Mouse (Mus musculus) lung, adult 18-20 months (tissue): ENCODE data around the gene Olfr671.
"Not testable (repeated sequence)": the region's sequence is repeated elsewhere in the genome, so short reads cannot be mapped to it uniquely, and the experiment has no call there.

ENCODE experiments used
- DNase-seq, 2 experiments: peaks; one replicate each; pipeline ENCODE4 v3.0.0; 2022; ENCODE audit warnings: mixed read lengths in 2 of 2

Olfr671 gene

DNA sequence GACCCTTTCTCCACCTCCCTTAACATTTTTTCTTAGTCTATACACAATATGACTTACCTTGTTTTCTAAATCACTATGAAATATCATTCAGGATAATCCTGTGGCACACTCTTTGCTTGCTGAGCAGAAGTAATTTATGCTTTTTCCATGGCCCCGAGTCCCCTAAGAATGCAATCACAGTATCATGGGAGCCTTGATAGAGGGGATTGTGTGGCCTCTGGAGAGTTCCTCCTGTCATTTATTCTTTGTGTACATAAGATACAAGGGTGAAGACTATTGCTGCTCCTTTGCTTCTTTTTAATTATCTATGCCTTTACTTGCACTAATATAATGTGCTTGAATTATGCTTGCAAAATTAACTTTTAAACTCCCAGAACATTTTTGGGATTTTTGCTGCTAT, at the start of gene Olfr671:
TSS of gene Olfr671 (minus strand) at position 101 of the 400 bp plus-strand sequence.
- no peak for DNase-seq

DNA sequence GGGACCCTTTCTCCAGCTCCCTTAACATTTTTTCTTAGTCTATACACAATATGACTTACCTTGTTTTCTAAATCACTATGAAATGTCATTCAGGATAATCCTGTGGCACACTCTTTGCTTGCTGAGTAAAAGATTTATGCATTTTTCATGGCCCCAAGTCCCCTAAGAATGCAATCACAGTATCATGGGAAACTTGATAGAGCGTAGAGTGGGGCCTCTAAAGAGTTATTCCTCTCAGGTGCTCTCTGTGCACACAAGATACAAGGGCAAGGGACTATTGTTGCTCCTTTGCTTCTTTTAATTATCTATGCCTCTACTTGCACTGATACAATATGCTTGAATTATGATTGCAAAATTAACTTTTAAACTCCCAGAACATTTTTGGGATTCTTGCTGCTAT, 49.4 kb upstream of the Olfr671 start, which contains the start of gene Olfr675:
TSS of gene Olfr675 (minus strand) at position 101 of the 400 bp plus-strand sequence.
- DNase-seq = no peak

DNA sequence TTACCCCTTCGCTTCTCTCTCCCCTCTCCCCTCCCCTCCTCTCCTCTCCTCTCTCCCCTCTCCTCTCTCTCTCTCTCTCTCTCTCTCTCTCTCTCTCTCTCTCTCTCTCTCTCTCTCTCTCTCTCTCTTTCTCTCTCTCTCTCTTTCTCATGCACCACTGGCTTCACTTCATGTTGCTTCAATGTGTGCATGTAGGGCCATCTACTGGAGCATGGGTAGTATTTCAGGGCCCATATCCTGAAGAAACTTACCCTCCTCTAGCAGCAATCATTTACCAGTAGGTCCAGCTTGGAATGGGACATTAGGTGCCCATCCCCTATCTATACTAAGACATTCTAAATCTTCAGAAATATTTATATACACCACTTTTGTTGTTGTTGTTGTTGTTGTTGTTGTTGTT, 43.6 kb upstream of the Olfr671 start:
- DNase-seq = no peak

DNA sequence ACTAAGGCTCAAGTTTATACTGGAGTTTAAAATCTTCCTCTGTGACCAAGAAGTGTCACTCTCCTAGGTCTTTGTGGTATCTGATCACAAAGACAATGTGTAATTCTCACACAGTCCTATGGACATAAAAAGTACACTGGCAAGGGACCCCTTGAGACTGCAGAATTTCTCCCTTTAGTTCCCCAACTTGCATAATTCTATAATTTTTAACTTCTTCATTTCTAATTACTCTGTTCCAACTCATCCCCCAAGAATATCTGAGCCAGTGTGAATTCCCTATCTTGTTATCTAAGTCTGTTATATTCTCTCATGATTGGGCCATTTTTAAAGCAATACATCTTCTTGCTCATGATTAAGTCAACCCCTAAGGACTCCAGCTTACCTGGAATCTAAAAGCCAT, 23.0 kb upstream of the Olfr671 start, which contains the start of gene Olfr672:
TSS of gene Olfr672 (minus strand) at position 101 of the 400 bp plus-strand sequence.
- no peak for DNase-seq

DNA sequence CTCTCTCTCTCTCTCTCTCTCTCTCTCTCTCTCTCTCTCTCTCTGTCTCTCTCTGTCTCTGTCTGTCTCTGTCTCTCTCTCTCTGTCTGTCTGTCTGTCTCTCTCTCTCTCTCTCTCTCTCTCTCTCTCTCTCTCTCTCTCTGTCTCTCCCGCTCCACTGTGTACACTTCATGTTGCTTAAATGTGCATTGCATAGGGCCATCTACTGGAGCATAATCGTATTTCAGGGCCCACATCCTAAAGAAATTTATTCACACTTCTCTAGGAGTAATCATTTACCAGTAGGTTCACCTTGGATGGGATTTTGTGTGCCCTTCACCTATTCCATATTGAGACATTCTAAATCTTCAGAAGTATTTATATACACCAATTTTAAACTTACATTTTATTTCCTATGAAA, 6.4 kb downstream of the Olfr671 start:
- DNase-seq = not testable (repeated sequence)

DNA sequence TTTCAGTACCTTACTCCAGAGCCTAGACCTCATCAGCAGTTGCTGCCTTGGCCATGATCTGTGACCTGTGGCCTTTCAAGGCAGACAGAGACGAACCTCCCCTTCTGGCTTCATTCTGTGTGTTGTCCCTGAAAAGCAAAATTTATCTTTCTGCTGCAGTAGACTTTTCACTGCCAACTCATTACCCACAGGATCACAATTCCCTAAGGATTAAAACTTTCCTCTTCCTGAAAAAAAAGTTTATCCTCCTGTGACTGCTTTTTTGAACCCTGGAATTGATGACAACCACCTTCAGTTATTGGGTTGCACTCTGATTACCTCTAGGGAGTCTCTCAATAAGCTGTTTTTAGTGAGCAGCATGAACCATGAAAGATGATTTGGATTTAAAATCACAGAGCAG, 16.4 kb downstream of the Olfr671 start, which contains the start of gene Olfr670:
TSS of gene Olfr670 (minus strand) at position 101 of the 400 bp plus-strand sequence.
- no peak for DNase-seq

DNA sequence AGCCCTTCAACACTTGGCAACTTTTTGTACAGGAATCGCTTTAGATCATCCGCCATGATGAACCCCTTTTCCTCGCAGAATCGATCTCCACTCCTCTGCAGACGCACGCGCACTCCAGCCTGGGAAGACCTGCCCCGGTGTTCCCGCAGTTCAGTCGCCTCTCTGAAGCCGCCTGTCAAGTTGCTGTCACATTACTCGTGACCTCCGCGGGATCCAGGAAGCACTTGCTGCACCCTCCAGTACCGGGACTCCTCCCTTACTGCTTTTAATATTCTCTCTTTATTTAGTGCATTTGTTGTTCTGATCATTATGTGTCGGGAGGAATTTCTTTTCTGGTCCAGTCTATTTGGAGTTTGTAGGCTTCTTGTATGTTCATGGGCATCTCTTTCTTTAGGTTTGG, 28.7 kb downstream of the Olfr671 start:
- not testable (repeated sequence) for DNase-seq

DNA sequence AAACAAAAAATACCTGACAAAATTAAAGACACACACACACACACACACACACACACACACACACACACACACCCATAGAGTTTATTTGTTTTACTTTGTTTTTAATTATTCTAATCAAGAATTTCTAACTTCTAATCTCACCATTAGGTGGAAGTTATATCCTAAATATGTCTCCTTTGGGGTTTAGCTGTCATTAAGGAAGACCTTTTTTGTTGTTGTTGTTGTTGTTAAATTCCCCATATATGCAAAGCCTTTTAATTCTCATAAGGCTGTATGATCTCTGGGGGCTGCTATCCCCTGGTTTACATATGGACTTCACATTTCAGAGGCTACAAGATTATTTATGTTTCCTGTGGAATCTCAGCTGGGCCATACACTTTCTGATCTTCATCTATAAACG, 45.0 kb downstream of the Olfr671 start, which contains the start of gene Olfr669:
TSS of gene Olfr669 (plus strand) at position 301 of the 400 bp plus-strand sequence.
- no peak for DNase-seq

DNA sequence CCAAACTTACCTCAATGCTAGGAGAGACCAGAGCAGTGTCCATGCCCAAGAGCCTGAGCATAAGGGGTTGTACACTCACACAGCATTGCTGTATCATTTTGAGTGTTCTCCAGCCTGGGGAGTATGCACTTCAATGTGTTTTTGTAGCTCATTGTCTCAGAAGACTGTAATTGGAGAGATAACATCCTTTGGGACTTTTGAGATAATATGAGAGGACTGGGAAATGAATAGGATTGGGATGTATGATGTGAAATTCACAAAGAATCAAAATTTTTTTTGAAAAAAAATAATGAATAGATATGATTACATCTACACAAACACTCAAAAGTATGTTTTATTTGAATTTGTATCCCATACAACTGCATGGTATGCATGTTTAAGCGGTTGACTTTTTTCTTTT, 51.0 kb downstream of the Olfr671 start, which contains the start of gene Olfr668:
TSS of gene Olfr668 (minus strand) at position 101 of the 400 bp plus-strand sequence.
- no peak for DNase-seq
